32 mouse cellular contexts compared by ENCODE assay signal in genomic region chrX:108722447-108722846, GRCm38 (mm10). TPM values are rescaled to one million over a fixed set of nuclear protein-coding genes. Genes with fewer than 3 reads are reported as not detected.
DNase-seq lines count a peak whose midpoint lies in the region; ATAC-seq lines count a peak whose summit lies in the region.
"Had no signal": no experiment of that assay in that cellular context is flagged by ENCODE, and none has a peak within 500 bp of the region (broad histone marks: within the 10 kb centered on the region; RNA-seq: fewer than 3 reads in every experiment).

No protein-coding gene starts in this region.

- no peaks in the 10 kb centered on the region for H3K9me3 ChIP-seq in embryonic facial prominence, embryonic 14.5 days (ENCODE audit: control insufficient read depth, low read length)
- no peaks in the 10 kb centered on the region for H3K9me3 ChIP-seq in embryonic facial prominence, embryonic 10.5 days
- no peaks in the 10 kb centered on the region for H3K9me3 ChIP-seq in lung, embryonic 16.5 days (ENCODE audit: control insufficient read depth, low read length)
- no peaks in the 10 kb centered on the region for H3K9me3 ChIP-seq in forebrain, embryonic 12.5 days
- H3K9me3 ChIP-seq: embryonic facial prominence, embryonic 12.5 days; forebrain, embryonic 13.5 days; heart, embryonic 10.5 days; hindbrain, embryonic 12.5 days; hindbrain, embryonic 15.5 days had no signal

- no peaks in the 10 kb centered on the region for H3K27me3 ChIP-seq in embryonic facial prominence, embryonic 14.5 days (replicated peaks; ENCODE audit: control insufficient read depth, insufficient read depth, low read length)
- H3K27me3 ChIP-seq in embryonic facial prominence, embryonic 10.5 days (replicated peaks; ENCODE audit: low read depth, poor library complexity, severe bottlenecking): no peaks in the 10 kb centered on the region
- H3K27me3 ChIP-seq in lung, embryonic 16.5 days (ENCODE audit: control insufficient read depth, insufficient read depth, low read depth, low read length): no peaks in the 10 kb centered on the region
- no peaks in the 10 kb centered on the region for H3K27me3 ChIP-seq in forebrain, embryonic 12.5 days
- H3K27me3 ChIP-seq: embryonic facial prominence, embryonic 12.5 days; forebrain, embryonic 13.5 days; heart, embryonic 13.5 days; hindbrain, embryonic 12.5 days; hindbrain, embryonic 15.5 days had no signal

- H3K36me3 ChIP-seq in embryonic facial prominence, embryonic 14.5 days (ENCODE audit: control insufficient read depth, insufficient read depth, low read length): no peaks in the 10 kb centered on the region
- no peaks in the 10 kb centered on the region for H3K36me3 ChIP-seq in embryonic facial prominence, embryonic 10.5 days (replicated peaks)
- no peaks in the 10 kb centered on the region for H3K36me3 ChIP-seq in lung, embryonic 16.5 days (ENCODE audit: control insufficient read depth, insufficient read depth, low read length)
- no peaks in the 10 kb centered on the region for H3K36me3 ChIP-seq in forebrain, embryonic 12.5 days (replicated peaks)
- H3K36me3 ChIP-seq: embryonic facial prominence, embryonic 12.5 days; heart, embryonic 10.5 days; heart, embryonic 13.5 days; hindbrain, embryonic 12.5 days; hindbrain, embryonic 15.5 days had no signal

- no peak for ATAC-seq in embryonic facial prominence, embryonic 14.5 days (ENCODE audit: low read depth)
- 0 out of 2 replicates have a peak, but pooled peaks have one; percentile 12 for ATAC-seq in lung, embryonic 16.5 days (ENCODE audit: low read depth)
- ATAC-seq in forebrain, embryonic 12.5 days (ENCODE audit: low FRiP score): no peak
- ATAC-seq: forebrain, embryonic 13.5 days; forebrain, embryonic 16.5 days; Patski had no signal

- no peak overlapping the region for H3K4me2 ChIP-seq in embryonic facial prominence, embryonic 14.5 days (ENCODE audit: low read depth, low read length)
- H3K4me2 ChIP-seq in lung, embryonic 16.5 days (ENCODE audit: low read depth, low read length): no peak overlapping the region
- H3K4me2 ChIP-seq in forebrain, embryonic 12.5 days: no peak overlapping the region
- H3K4me2 ChIP-seq: embryonic facial prominence, embryonic 12.5 days; forebrain, embryonic 13.5 days; heart, embryonic 13.5 days; hindbrain, embryonic 12.5 days; hindbrain, embryonic 15.5 days had no signal

- no peaks in the 10 kb centered on the region for H3K4me1 ChIP-seq in embryonic facial prominence, embryonic 14.5 days (ENCODE audit: control insufficient read depth, insufficient read depth, low read length)
- no peaks in the 10 kb centered on the region for H3K4me1 ChIP-seq in embryonic facial prominence, embryonic 10.5 days
- no peaks in the 10 kb centered on the region for H3K4me1 ChIP-seq in lung, embryonic 16.5 days (replicated peaks; ENCODE audit: control insufficient read depth, insufficient read depth, low read length)
- H3K4me1 ChIP-seq in forebrain, embryonic 12.5 days: no peaks in the 10 kb centered on the region
- H3K4me1 ChIP-seq: embryonic facial prominence, embryonic 12.5 days; forebrain, embryonic 13.5 days; heart, embryonic 10.5 days; heart, embryonic 13.5 days; hindbrain, embryonic 12.5 days; hindbrain, embryonic 15.5 days had no signal

- H3K9ac ChIP-seq in embryonic facial prominence, embryonic 14.5 days (ENCODE audit: low read depth, low read length): no peak overlapping the region
- H3K9ac ChIP-seq in lung, embryonic 16.5 days (ENCODE audit: low read length): no peak overlapping the region
- H3K9ac ChIP-seq in forebrain, embryonic 12.5 days: no peak overlapping the region
- H3K9ac ChIP-seq: embryonic facial prominence, embryonic 12.5 days; forebrain, embryonic 13.5 days; heart, embryonic 13.5 days; hindbrain, embryonic 12.5 days; hindbrain, embryonic 15.5 days had no signal

- no peak overlapping the region for H3K4me3 ChIP-seq in embryonic facial prominence, embryonic 14.5 days (ENCODE audit: low read depth, low read length)
- no peak overlapping the region for H3K4me3 ChIP-seq in embryonic facial prominence, embryonic 10.5 days
- H3K4me3 ChIP-seq in lung, embryonic 16.5 days (ENCODE audit: low read length): no peak overlapping the region
- no peak overlapping the region for H3K4me3 ChIP-seq in forebrain, embryonic 12.5 days (replicated peaks)
- H3K4me3 ChIP-seq: embryonic facial prominence, embryonic 12.5 days; erythroblast, embryonic 14.5 days; forebrain, embryonic 13.5 days; heart, adult 2 months; heart, embryonic 10.5 days; heart, embryonic 13.5 days; hindbrain, embryonic 12.5 days; hindbrain, embryonic 15.5 days had no signal

- H3K27ac ChIP-seq in embryonic facial prominence, embryonic 14.5 days (replicated peaks; ENCODE audit: low read depth, low read length): no peak overlapping the region
- H3K27ac ChIP-seq in embryonic facial prominence, embryonic 10.5 days (replicated peaks): no peak overlapping the region
- no peak overlapping the region for H3K27ac ChIP-seq in lung, embryonic 16.5 days (ENCODE audit: low read length)
- no peak overlapping the region for H3K27ac ChIP-seq in forebrain, embryonic 12.5 days
- H3K27ac ChIP-seq: embryonic facial prominence, embryonic 12.5 days; forebrain, embryonic 13.5 days; heart, adult 2 months; heart, embryonic 10.5 days; heart, embryonic 13.5 days; hindbrain, embryonic 12.5 days; hindbrain, embryonic 15.5 days had no signal

- 91% methylated on average over 1 of the region's 1 CpGs for WGBS in embryonic facial prominence, embryonic 14.5 days
- WGBS in embryonic facial prominence, embryonic 10.5 days: 74% methylated on average over 1 of the region's 1 CpGs
- WGBS in lung, embryonic 16.5 days: 76% methylated on average over 1 of the region's 1 CpGs
- 95% methylated on average over 1 of the region's 1 CpGs for WGBS in forebrain, embryonic 12.5 days

- peak; percentile 15 for DNase-seq in embryonic facial prominence, embryonic 14.5 days (ENCODE audit: low spot score)
- DNase-seq in embryonic facial prominence, embryonic 10.5 days (ENCODE audit: low spot score): no peak
- DNase-seq in lung, postnatal 36 days: no peak
- DNase-seq in Muller cell, postnatal 12 days (ENCODE audit: inconsistent ontology term): peak; percentile 17
- no peak for DNase-seq in heart, postnatal 4 days
- DNase-seq: adrenal gland, postnatal 10 days; adrenal gland, postnatal 36 days; B cell, adult 2 months; cerebellum, adult 18-20 months; cerebellum, adult 9-10 months; cerebellum, postnatal 14 days; gastrocnemius, postnatal 10 days; gastrocnemius, postnatal 36 days; heart, adult 2 months; heart, postnatal 14 days had no signal

RNA-seq across cellular contexts. Expression of gene Gm379, which starts 57.8 kb away (rescaled TPM):
- polyA plus RNA-seq in embryonic facial prominence, embryonic 14.5 days (2014; fragmentation: Nextera tagmentation; extraction: Ambion mirVana): not detected in 2 replicates
- 0.17 TPM in 1 of 2 replicates, not detected in the other for polyA plus RNA-seq in embryonic facial prominence, embryonic 10.5 days (2016; fragmentation: Nextera tagmentation; extraction: Ambion mirVana)
- polyA plus RNA-seq in lung, embryonic 16.5 days (2015; fragmentation: Nextera tagmentation; extraction: Ambion mirVana): not detected in 2 replicates
- not detected for total RNA-seq in heart, postnatal 4 days (2021)
- not detected in 2 replicates for polyA plus RNA-seq in forebrain, embryonic 12.5 days (2016; fragmentation: Nextera tagmentation; extraction: Ambion mirVana)
- total RNA-seq: adrenal gland, adult 18-20 months; adrenal gland, postnatal 10 days; adrenal gland, postnatal 36 days; ES-E14; gastrocnemius, adult 18-20 months; gastrocnemius, postnatal 10 days; gastrocnemius, postnatal 36 days; granulocyte monocyte progenitor cell, adult 5-6 weeks; heart, adult 2 months; heart, postnatal 14 days; hematopoietic stem cell, adult 5-6 weeks had no signal
- polyA plus RNA-seq: embryonic facial prominence, embryonic 12.5 days; erythroblast, embryonic 14.5 days; forebrain, embryonic 13.5 days; forebrain, embryonic 16.5 days; heart, adult 2 months; heart, embryonic 10.5 days; heart, embryonic 13.5 days; heart, embryonic 16.5 days; hindbrain, embryonic 12.5 days; hindbrain, embryonic 15.5 days; Patski had no signal

Comparison
In these comparisons a context has a peak if more than half of its experiments do, and no peak if none do; other contexts are left out.
1. DNase-seq: peak in embryonic facial prominence, embryonic 14.5 days (single experiment) and Muller cell, postnatal 12 days (single experiment); none in embryonic facial prominence, embryonic 10.5 days (single experiment), lung, postnatal 36 days (single experiment) and heart, postnatal 4 days (single experiment).